Mouse (Mus musculus): ENCODE measurements around the gene Scpep1. TPM values are rescaled to one million over a fixed set of nuclear protein-coding genes. Genes with fewer than 3 reads are reported as not detected.

Scpep1 gene
- polyA plus RNA-seq, 1 experiment = 22.3 TPM

GRCm38 (mm10) chr11:88888996-88889395 is 66.3 kb downstream of the Scpep1 start:
- TF ChIP-seq POLR2A (IDR thresholded peaks at IDR 0.05; ENCODE audit: borderline replicate concordance, control insufficient read depth, low read depth, low read length) (no peak), CTCF (IDR thresholded peaks at IDR 0.05; ENCODE audit: control insufficient read depth, insufficient read depth, low read length) (no peak)
- no peaks in the 10 kb centered on the region for H3K4me1 ChIP-seq (ENCODE audit: control insufficient read depth, insufficient read depth, low read length)
- 77% methylated on average over 2 of the region's 2 CpGs for WGBS
- no peak overlapping the region for H3K4me3 ChIP-seq (replicated peaks; ENCODE audit: control insufficient read depth, low read depth, low read length)
- no peak overlapping the region for H3K27ac ChIP-seq (ENCODE audit: control insufficient read depth, insufficient read depth, low read depth, low read length, poor library complexity)

GRCm38 (mm10) chr11:88884376-88885065 is 70.7 kb downstream of the Scpep1 start:
- Histone ChIP-seq H3K4me3 (replicated peaks; ENCODE audit: control insufficient read depth, low read depth, low read length) (no peak overlapping the region), H3K4me1 (ENCODE audit: control insufficient read depth, insufficient read depth, low read length) (no peaks in the 10 kb centered on the region), H3K27ac (ENCODE audit: control insufficient read depth, insufficient read depth, low read depth, low read length, poor library complexity) (no peak overlapping the region)
- TF ChIP-seq CTCF (IDR thresholded peaks at IDR 0.05; ENCODE audit: control insufficient read depth, insufficient read depth, low read length) (no peak), POLR2A (IDR thresholded peaks at IDR 0.05; ENCODE audit: borderline replicate concordance, control insufficient read depth, low read depth, low read length) (no peak)
- 74% methylated on average over 8 of the region's 8 CpGs for WGBS

GRCm38 (mm10) chr11:88878011-88878410 is 77.3 kb downstream of the Scpep1 start:
- Histone ChIP-seq H3K4me3 (replicated peaks; ENCODE audit: control insufficient read depth, low read depth, low read length) (no peak overlapping the region), H3K27ac (ENCODE audit: control insufficient read depth, insufficient read depth, low read depth, low read length, poor library complexity) (no peak overlapping the region), H3K4me1 (ENCODE audit: control insufficient read depth, insufficient read depth, low read length) (no peaks in the 10 kb centered on the region)
- 84% methylated on average over 12 of the region's 12 CpGs for WGBS
- TF ChIP-seq CTCF (IDR thresholded peaks at IDR 0.05; ENCODE audit: control insufficient read depth, insufficient read depth, low read length) = no peak
- no peak for TF ChIP-seq POLR2A (IDR thresholded peaks at IDR 0.05; ENCODE audit: borderline replicate concordance, control insufficient read depth, low read depth, low read length)

Other genes with a start within 250 kb of the Scpep1 start
- gene Msi2, start 237.0 kb downstream of the Scpep1 start, polyA plus RNA-seq (2011; ENCODE audit: insufficient read depth, insufficient read length, low replicate concordance, missing spikeins) = 16.4 and 21.9 TPM in 2 replicates
- 3.7 and 7.7 TPM in 2 replicates for gene Akap1, start 90.9 kb downstream of the Scpep1 start, polyA plus RNA-seq (2011; ENCODE audit: insufficient read depth, insufficient read length, low replicate concordance, missing spikeins)
- 11.6 TPM in 1 of 2 replicates, not detected in the other for gene Elobl, start 11.5 kb upstream of the Scpep1 start, polyA plus RNA-seq (2011; ENCODE audit: insufficient read depth, insufficient read length, low replicate concordance, missing spikeins)
- 2.7 and 7.2 TPM in 2 replicates for gene Coil, start 14.8 kb upstream of the Scpep1 start, polyA plus RNA-seq (2011; ENCODE audit: insufficient read depth, insufficient read length, low replicate concordance, missing spikeins)
- gene Trim25, start 43.9 kb upstream of the Scpep1 start, polyA plus RNA-seq (2011; ENCODE audit: insufficient read depth, insufficient read length, low replicate concordance, missing spikeins) = 19.8 and 33.7 TPM in 2 replicates
- gene Dgke, start 111.4 kb upstream of the Scpep1 start, polyA plus RNA-seq (2011; ENCODE audit: insufficient read depth, insufficient read length, low replicate concordance, missing spikeins) = 1.9 and 2.0 TPM in 2 replicates
- gene Gm525, start 118.4 kb upstream of the Scpep1 start, polyA plus RNA-seq (2011; ENCODE audit: insufficient read depth, insufficient read length, low replicate concordance, missing spikeins) = not detected in 2 replicates